Mouse (Mus musculus): Measurements from ENCODE around the gene Olfr651.
"Not testable (repeated sequence)": the region's sequence is repeated elsewhere in the genome, so short reads cannot be mapped to it uniquely, and the experiment has no call there.

Gene Olfr651

GRCm38 (mm10) chr7:104549833-104550232 lies at the start of gene Olfr651:
Gene Olfr651, plus strand, starts transcription at chr7:104550133.
- DNase-seq = no peak

GRCm38 (mm10) chr7:104501186-104501585 lies 48.7 kb upstream of the Olfr651 start:
- DNase-seq = not testable (repeated sequence)

- no peak for DNase-seq
These were observed 48.2 kb upstream of the Olfr651 start for GRCm38 (mm10) chr7:104501589-104502371.

- not testable (repeated sequence) for DNase-seq
These were observed 42.4 kb upstream of the Olfr651 start, which contains the start of gene Trim30d for GRCm38 (mm10) chr7:104507421-104508065. Gene Trim30d, minus strand, starts transcription at chr7:104507849.

GRCm38 (mm10) chr7:104552700-104553099 lies 2.8 kb downstream of the Olfr651 start:
- no peak for DNase-seq

- no peak for DNase-seq
These were observed 10.7 kb downstream of the Olfr651 start, which contains the start of gene Olfr652 for GRCm38 (mm10) chr7:104560601-104561000. Gene Olfr652, plus strand, starts transcription at chr7:104560901.

- no peak for DNase-seq
These were observed 27.1 kb downstream of the Olfr651 start, which contains the start of gene Olfr653 for GRCm38 (mm10) chr7:104577014-104577413. Gene Olfr653, plus strand, starts transcription at chr7:104577314.

GRCm38 (mm10) chr7:104580846-104581245 lies 30.9 kb downstream of the Olfr651 start:
- DNase-seq = no peak

- DNase-seq = no peak
These were observed 31.5 kb downstream of the Olfr651 start for GRCm38 (mm10) chr7:104581429-104581828.

- no peak for DNase-seq
These were observed 36.8 kb downstream of the Olfr651 start, which contains the start of gene Olfr654 for GRCm38 (mm10) chr7:104586725-104587124. Gene Olfr654, plus strand, starts transcription at chr7:104587025.

GRCm38 (mm10) chr7:104588274-104588673 lies 38.3 kb downstream of the Olfr651 start:
- DNase-seq = no peak

- DNase-seq = no peak
These were observed 51.7 kb downstream of the Olfr651 start, which contains the start of gene Olfr655 for GRCm38 (mm10) chr7:104601679-104602078. Gene Olfr655, minus strand, starts transcription at chr7:104601779.

- DNase-seq = peak in 1 of 2 experiments; percentile 2
These were observed 53.2 kb downstream of the Olfr651 start for GRCm38 (mm10) chr7:104603173-104603572.
